Comparison of ENCODE assay signal across 25 mouse cellular contexts in the genomic region with DNA sequence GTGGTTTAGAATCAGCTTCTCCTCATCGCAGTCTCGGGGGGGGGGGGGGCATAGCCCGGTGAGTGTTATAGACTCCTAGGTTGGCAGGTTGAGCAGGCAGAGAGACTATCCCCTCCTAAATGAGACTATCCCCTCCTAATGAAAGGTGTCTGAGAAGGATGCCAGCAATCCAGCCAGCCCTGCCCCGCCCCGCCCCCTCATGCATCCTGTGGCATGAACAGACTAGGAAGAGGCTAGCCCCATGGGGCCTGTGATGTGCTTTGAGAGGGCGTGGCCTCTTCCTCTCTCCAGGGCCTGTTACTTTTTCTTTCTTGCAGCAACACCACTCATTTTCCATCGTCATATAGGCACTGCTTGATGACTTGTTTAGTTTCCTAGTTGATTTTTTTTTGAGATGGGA. TPM values are rescaled to one million over a fixed set of nuclear protein-coding genes. Genes with fewer than 3 reads are reported as not detected.
A peak's percentile ranks its signal among the peaks of the same experiment; 100 is the strongest.
DNase-seq lines count a peak whose midpoint lies in the region; ATAC-seq lines count a peak whose summit lies in the region.
"Had no signal": no experiment of that assay in that cellular context is flagged by ENCODE, and none has a peak within 500 bp of the region (broad histone marks: within the 10 kb centered on the region; RNA-seq: fewer than 3 reads in every experiment).

No protein-coding gene starts in this region.

- H3K4me1 ChIP-seq in midbrain, embryonic 11.5 days (ENCODE audit: control insufficient read depth, insufficient read depth, low read length): no peaks in the 10 kb centered on the region
- H3K4me1 ChIP-seq in midbrain, embryonic 16.5 days (ENCODE audit: control insufficient read depth, insufficient read depth, low read length): no peaks in the 10 kb centered on the region
- H3K4me1 ChIP-seq: embryonic facial prominence, embryonic 13.5 days; embryonic facial prominence, embryonic 15.5 days; forebrain, embryonic 10.5 days; forebrain, embryonic 12.5 days had no signal

- no peak overlapping the region for H3K4me2 ChIP-seq in midbrain, embryonic 11.5 days
- H3K4me2 ChIP-seq in midbrain, embryonic 16.5 days (ENCODE audit: low read length): no peak overlapping the region
- H3K4me2 ChIP-seq: embryonic facial prominence, embryonic 13.5 days; embryonic facial prominence, embryonic 15.5 days; forebrain, embryonic 12.5 days had no signal

- no peaks in the 10 kb centered on the region for H3K9me3 ChIP-seq in midbrain, embryonic 11.5 days (ENCODE audit: control insufficient read depth, low read length)
- no peaks in the 10 kb centered on the region for H3K9me3 ChIP-seq in midbrain, embryonic 16.5 days (replicated peaks; ENCODE audit: control insufficient read depth, low read length, poor library complexity, severe bottlenecking)
- H3K9me3 ChIP-seq: embryonic facial prominence, embryonic 13.5 days; embryonic facial prominence, embryonic 15.5 days; forebrain, embryonic 10.5 days; forebrain, embryonic 12.5 days had no signal

- H3K27ac ChIP-seq in midbrain, embryonic 11.5 days (ENCODE audit: low read depth, low read length): no peak overlapping the region
- H3K27ac ChIP-seq in midbrain, embryonic 16.5 days (ENCODE audit: low read length): no peak overlapping the region
- H3K27ac ChIP-seq: embryonic facial prominence, embryonic 13.5 days; embryonic facial prominence, embryonic 15.5 days; forebrain, embryonic 10.5 days; forebrain, embryonic 12.5 days had no signal

- H3K9ac ChIP-seq in midbrain, embryonic 11.5 days (ENCODE audit: low read length): no peak overlapping the region
- no peak overlapping the region for H3K9ac ChIP-seq in midbrain, embryonic 16.5 days (ENCODE audit: low read depth, low read length)
- H3K9ac ChIP-seq: embryonic facial prominence, embryonic 13.5 days; embryonic facial prominence, embryonic 15.5 days; forebrain, embryonic 12.5 days had no signal

- no peak for ATAC-seq in midbrain, embryonic 11.5 days (ENCODE audit: low FRiP score)
- ATAC-seq in midbrain, embryonic 16.5 days: no peak
- ATAC-seq in CD4-positive, CD25-positive, alpha-beta regulatory T cell, adult 4 months: no peak
- ATAC-seq: forebrain, embryonic 14.5 days; forebrain, embryonic 16.5 days; Patski had no signal

- H3K36me3 ChIP-seq in midbrain, embryonic 11.5 days (ENCODE audit: control insufficient read depth, insufficient read depth, low read length): no peaks in the 10 kb centered on the region
- H3K36me3 ChIP-seq in midbrain, embryonic 16.5 days (ENCODE audit: control insufficient read depth, insufficient read depth, low read length): no peaks in the 10 kb centered on the region
- no peaks in the 10 kb centered on the region for H3K36me3 ChIP-seq in splenic B cell, adult 2 months (ENCODE audit: control insufficient read depth, insufficient read depth, low read length, poor library complexity, severe bottlenecking)
- H3K36me3 ChIP-seq: embryonic facial prominence, embryonic 13.5 days; embryonic facial prominence, embryonic 15.5 days; forebrain, embryonic 10.5 days; forebrain, embryonic 12.5 days; G1E had no signal

- H3K27me3 ChIP-seq in midbrain, embryonic 11.5 days (ENCODE audit: control insufficient read depth, insufficient read depth, low read length): no peaks in the 10 kb centered on the region
- no peaks in the 10 kb centered on the region for H3K27me3 ChIP-seq in midbrain, embryonic 16.5 days (ENCODE audit: control insufficient read depth, insufficient read depth, low read depth, low read length)
- no peaks in the 10 kb centered on the region for H3K27me3 ChIP-seq in splenic B cell, adult 2 months (ENCODE audit: control insufficient read depth, insufficient read depth, low read length, poor library complexity, severe bottlenecking)
- H3K27me3 ChIP-seq: embryonic facial prominence, embryonic 13.5 days; embryonic facial prominence, embryonic 15.5 days had no signal

- 80% methylated on average over 7 of the region's 7 CpGs for WGBS in midbrain, embryonic 11.5 days
- 91% methylated on average over 7 of the region's 7 CpGs for WGBS in midbrain, embryonic 16.5 days

- peak; percentile 65 for DNase-seq in midbrain, embryonic 11.5 days (ENCODE audit: low spot score, missing footprints)
- peak; percentile 82 for DNase-seq in ZHBTc4 (ENCODE audit: low read depth, low spot score)
- peak; percentile 41 for DNase-seq in splenic B cell, adult 2 months (ENCODE audit: low read depth, low spot score)
- DNase-seq in cerebellum, adult 11-12 months: no peak
- DNase-seq: adrenal gland, adult 2 months; adrenal gland, postnatal 10 days; adrenal gland, postnatal 25 days; B cell, adult 2 months; cerebellum, adult 18-20 months; cerebellum, adult 8-10 months; cerebellum, adult 9-11 months; cerebellum, postnatal 14 days; cerebellum, postnatal 36 days; embryo, embryonic 11 days had no signal

- no peak overlapping the region for H3K4me3 ChIP-seq in midbrain, embryonic 11.5 days (ENCODE audit: low read depth, low read length)
- no peak overlapping the region for H3K4me3 ChIP-seq in midbrain, embryonic 16.5 days (ENCODE audit: low read depth, low read length)
- H3K4me3 ChIP-seq: embryonic facial prominence, embryonic 13.5 days; embryonic facial prominence, embryonic 15.5 days; erythroblast, embryonic 14.5 days; forebrain, embryonic 10.5 days; forebrain, embryonic 12.5 days had no signal

RNA-seq across cellular contexts. Expression of gene Adgrd1, which starts 15.0 kb away (rescaled TPM):
- polyA plus RNA-seq in midbrain, embryonic 11.5 days (2014; fragmentation: Nextera tagmentation; extraction: Ambion mirVana): 0.07 and 0.15 TPM in 2 replicates
- polyA plus RNA-seq in midbrain, embryonic 16.5 days (2015; fragmentation: Nextera tagmentation; extraction: Ambion mirVana): 0.11 and 0.21 TPM in 2 replicates
- polyA plus RNA-seq in CD4-positive, CD25-positive, alpha-beta regulatory T cell, adult 4 months (2017; shearing (Covaris generic)): 1 to 10 TPM; 1.0 to 1.2 TPM
- polyA plus RNA-seq: erythroblast, embryonic 14.5 days; G1E had no signal
